Mouse (Mus musculus) spleen, adult 2 months (tissue): ENCODE measurements around the gene Rhebl1.

Experiments used
- CTCF ChIP-seq: fragments of 200-500 bp; IDR thresholded peaks from 2 replicates; pipeline ENCODE4 v1.5.1; 2011; ENCODE audit warnings: mild to moderate bottlenecking, inconsistent platforms; ENCODE audit not compliant: insufficient read depth, insufficient read length, insufficient replicate concordance; ENCODE audit errors: extremely low read depth
- POLR2A ChIP-seq: fragments of 200-500 bp; IDR thresholded peaks from 2 replicates; pipeline ENCODE4 v1.6.1; 2011; ENCODE audit warnings: low read depth, low read length, inconsistent platforms

GRCm38 (mm10) chr15:98930998-98931397 lies 36.7 kb upstream of the Rhebl1 start:
- no peak for TF ChIP-seq POLR2A
- TF ChIP-seq CTCF, result no peak
